Mouse (Mus musculus) mesoderm, embryonic 11.5 days (tissue): ENCODE measurements at regions not wholly inside any gene's neighbourhood (a gene's known extent, or its start where the extent isn't known, plus 50 kb on each side); places are given as distances from the start of the nearest gene placed in this dataset.

ENCODE experiments used
- DNase-seq: peaks from one replicate; pipeline ENCODE4 v3.0.0-alpha.2; 2012; ENCODE audit warnings: low read depth, low spot score

DNA sequence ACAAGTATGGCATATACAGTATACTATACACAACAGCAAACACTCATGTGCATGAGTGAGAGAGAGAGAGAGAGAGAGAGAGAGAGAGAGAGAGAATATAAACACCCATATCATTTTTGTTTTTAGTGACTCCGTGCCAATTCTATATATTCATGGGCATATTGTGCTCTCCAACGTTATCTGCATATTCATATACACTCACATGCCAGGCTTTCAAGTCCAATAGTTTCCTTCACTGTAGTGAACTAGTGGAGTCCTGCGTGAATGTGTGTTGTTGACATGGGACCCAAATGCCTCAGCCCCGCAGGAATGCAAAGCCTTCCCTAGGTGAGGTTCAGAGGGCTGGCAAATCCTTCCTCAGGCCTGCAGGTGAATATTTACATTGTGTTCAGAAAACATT lies 53.4 kb upstream of the Nab1 start:
- no peak for DNase-seq

DNA sequence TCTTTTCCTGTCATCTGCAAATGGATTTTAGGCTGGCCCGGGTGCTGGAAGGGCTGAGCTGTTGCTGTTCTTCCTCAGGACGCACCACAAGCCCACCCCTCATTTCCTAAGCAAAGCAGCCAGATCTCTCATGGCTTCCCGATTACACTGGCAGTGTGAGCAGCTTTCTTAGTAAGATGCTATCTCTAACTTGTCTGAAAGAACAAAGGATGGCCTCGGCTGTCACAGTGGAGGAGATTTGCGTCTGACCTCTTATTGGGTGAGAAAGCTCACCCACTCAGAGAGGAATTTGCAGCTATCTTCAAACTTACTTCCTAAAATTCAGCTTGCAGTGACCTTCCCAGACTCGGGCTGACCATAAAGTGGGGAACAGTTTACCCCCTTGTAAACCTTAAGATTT lies 64.7 kb upstream of the Nemp2 start:
- no peak for DNase-seq

DNA sequence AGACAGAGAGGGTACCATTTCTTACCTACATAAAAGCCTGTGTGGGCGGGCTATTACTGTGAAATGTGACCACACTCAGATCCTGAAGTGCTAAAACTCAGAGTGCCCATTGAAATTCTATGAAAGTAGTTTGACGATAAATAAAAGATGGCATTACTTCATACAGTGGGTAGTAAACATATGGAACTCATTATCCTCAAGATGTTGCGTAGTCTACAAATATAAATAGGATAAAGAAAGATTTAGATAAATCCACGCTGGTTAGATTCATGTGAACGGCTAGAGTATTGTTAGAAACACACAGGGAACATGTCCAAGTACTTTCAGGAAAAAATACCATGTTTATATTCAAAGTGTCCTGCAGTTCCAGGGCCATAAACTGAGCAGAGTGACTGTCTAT lies 58.8 kb upstream of the Nemp2 start:
- DNase-seq, result no peak

DNA sequence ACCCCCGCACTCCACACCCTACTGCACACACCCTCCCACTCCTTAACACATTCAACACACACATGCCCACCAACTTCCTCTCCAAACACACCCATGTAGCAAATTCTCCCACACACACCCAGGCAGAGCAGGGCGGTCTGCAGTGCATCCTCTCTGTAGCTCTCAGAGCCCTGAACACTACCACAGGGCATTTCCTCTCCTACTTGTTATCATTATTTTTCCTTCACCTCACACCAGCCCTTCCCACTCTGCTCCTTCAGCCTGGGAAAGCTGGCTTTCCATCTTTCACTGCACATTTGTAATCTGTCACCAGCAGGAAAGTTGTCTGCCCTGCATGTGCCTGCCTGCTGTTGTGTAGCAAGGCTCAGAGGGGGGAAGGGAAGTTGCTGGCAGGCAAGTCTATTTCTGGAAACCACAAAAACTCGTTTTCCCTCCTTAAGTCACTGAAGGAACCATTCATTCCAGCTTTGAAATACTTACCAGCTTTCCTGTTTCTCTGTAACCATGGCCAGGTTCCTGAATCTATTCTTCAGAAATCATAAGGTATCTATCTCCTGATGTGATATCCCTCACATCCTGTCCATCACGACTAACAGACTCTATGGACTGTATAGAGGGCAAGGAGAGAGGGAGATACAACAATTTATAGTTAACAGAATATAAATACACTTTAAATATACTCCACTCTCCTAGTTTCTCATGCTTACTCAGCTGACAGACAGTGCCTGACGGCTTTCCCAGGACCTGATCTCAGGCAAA lies 52.0 kb upstream of the Nemp2 start:
- peak; percentile 61 for DNase-seq

DNA sequence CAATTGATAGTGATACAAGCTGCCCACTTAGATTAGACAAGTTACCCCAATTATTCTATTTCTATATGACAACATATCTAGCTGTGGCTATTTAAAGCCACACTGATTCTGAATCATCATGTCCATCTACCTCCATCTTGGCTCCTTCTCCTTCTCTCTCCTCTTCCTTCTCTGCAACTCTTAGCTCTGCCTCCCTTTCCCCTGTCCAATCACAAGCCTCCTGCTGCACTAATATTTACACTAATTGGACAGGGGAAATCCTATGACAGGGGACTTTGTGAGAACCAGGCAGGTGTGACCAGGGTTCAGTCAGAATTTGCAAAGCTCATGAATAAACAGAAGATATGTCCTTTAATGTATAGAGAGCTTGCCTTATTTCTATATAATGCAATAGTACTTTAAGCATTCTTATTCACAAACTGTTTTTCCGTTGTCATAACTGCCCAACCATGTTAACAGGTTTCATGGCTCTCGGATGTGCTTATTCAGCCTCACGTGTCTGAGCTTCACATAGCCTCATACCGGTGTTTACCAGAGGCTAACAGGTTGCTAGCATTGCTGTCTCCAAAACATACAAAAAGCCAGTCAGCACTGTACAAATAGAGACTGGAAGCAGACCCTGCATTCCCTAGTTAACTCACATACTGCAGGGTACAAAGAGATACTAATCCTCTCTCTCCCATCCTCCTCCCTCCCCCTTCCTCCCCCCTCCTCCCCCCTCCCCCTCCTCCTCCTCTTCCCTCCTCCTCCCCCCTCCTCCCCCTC lies 50.2 kb upstream of the Nemp2 start:
- DNase-seq, result no peak
